Mouse (Mus musculus): ENCODE results near the gene Col27a1.

GRCm38 (mm10) chr4:63278821-63279220, 65.0 kb downstream of the Col27a1 start:
- TF ChIP-seq CTCF (IDR thresholded peaks at IDR 0.05; ENCODE audit: low read depth, low read length) (no peak), POLR2A (IDR thresholded peaks at IDR 0.05; ENCODE audit: extremely low read depth, insufficient read depth, low read length) (no peak)

Measured in liver, adult 2 months (tissue).